Mouse (Mus musculus): ENCODE results near the gene Gtf2a2. TPM values are rescaled to one million over a fixed set of nuclear protein-coding genes. Genes with fewer than 3 reads are reported as not detected.
"Not testable (repeated sequence)": the region's sequence is repeated elsewhere in the genome, so short reads cannot be mapped to it uniquely, and the experiment has no call there.

Gene Gtf2a2
- polyA plus RNA-seq, 1 experiment: 50.6 TPM

DNA sequence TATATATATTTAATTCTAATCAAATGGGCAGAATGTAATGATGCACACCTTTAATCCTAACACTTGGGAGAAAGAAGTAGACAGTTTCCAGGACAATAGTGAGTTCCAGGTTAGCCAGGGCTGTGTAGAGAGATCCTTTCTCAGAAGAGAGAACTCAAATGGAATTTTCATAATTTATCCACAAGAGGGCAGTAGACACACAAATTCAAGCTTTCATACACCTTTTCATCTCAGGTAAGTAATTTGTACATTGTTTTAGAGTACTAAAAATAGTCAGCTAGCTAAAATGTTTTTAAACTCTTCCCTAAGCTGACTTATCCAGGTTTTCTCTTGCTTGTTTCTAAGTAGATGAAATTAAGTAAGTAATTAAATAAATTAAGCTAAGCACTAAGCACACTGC is 6.5 kb downstream of the Gtf2a2 start:
- DNase-seq (ENCODE audit: low read depth): no peak

DNA sequence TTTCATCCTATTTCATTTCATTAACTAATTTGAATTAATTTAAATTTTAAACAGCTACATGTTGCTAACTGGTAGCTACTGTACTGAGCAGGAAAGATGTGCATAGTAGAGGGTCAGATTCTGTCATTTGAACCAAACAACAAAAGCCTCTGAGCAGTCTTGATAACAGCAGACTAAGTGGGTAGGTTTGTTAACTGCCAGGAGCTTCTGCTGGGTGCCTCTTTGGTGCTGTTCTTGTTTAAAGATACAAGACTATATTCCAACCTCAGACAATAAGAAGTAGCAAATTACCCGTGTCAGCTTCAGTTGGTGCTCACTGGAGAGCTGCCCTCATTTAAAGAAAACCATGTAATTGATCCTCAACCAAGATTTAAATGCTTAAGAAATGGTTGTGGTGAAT is 9.3 kb downstream of the Gtf2a2 start:
- no peak for DNase-seq (ENCODE audit: low read depth)

DNA sequence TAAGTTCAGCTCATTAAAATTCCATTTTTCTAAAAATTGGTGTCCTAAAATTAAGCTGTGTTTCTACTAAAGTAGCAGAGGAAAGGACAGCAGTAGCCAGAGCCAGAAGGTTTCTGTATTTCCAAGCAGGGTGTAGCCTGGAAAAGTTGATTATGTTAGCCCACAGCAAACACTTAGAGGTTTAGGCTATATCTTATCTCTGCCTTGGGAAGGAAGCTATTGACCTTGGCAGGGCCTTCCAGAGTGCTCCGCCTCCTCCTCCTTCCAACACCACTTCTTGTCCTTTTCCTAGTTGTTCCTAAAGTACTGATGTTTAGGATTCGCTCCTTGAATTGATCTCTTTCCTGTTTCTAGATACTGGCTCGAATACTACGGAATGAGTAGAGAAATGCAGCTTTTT is 9.7 kb downstream of the Gtf2a2 start:
- no peak for DNase-seq (ENCODE audit: low read depth)

- DNase-seq (ENCODE audit: low read depth): not testable (repeated sequence)
These were observed 11.3 kb downstream of the Gtf2a2 start for GRCm38 (mm10) chr9:70023615-70024014.

- no peak for DNase-seq (ENCODE audit: low read depth)
These were observed 12.3 kb downstream of the Gtf2a2 start for GRCm38 (mm10) chr9:70024648-70025047.

DNA sequence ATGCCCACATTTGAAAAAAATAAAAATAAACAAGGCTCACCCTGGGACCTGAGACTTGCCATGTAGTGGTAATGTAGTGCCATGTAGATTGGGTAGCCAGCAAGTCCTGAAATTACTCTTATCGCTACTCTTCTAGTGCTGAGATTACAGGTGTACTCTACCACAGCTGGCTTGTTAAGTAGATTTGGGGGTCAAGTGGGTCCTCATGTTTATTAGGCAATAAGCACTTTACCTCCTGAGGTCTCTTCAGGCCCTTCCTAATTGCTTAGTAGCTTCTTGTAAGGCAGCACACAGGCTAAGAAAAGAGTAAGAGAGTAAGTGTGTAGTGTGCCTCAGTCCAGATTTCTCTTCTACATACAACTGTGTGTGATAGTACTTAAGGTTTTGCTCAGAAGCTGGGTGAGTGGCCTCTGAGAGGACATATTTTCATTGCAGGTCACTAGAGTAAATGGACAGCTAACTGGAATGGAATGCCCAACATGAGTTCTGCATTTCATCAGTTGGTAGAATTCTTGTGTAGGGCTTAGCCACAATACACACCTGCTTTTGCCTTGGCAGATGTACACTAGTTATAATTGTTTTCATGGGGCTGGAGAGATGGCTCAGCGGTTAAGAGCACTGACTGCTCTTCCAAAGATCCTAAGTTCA is 13.1 kb downstream of the Gtf2a2 start:
- DNase-seq (ENCODE audit: low read depth): no peak

GRCm38 (mm10) chr9:70032167-70032566 is 19.8 kb downstream of the Gtf2a2 start:
- no peak for DNase-seq (ENCODE audit: low read depth)

DNA sequence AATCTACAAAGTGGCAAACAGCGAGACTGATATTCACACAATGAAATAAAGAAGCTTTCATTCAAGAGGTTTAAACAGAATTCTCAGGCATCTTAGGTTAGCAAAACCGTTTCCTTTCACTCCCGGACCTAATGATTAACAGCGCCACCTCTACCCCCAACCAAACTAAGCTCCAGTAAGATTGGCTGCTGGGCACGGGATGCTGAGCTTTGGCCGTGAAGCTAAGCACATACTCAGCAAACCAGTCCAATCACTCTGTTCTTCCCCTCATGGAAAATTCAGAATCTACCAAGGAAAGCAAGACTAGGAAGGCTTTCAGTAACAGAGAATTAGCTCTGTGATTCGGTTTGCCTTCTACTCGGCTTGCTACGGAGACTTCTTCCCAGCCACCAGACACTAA is 20.7 kb downstream of the Gtf2a2 start:
- DNase-seq (ENCODE audit: low read depth): no peak

GRCm38 (mm10) chr9:70034702-70035101 is 22.4 kb downstream of the Gtf2a2 start:
- DNase-seq (ENCODE audit: low read depth): no peak

DNA sequence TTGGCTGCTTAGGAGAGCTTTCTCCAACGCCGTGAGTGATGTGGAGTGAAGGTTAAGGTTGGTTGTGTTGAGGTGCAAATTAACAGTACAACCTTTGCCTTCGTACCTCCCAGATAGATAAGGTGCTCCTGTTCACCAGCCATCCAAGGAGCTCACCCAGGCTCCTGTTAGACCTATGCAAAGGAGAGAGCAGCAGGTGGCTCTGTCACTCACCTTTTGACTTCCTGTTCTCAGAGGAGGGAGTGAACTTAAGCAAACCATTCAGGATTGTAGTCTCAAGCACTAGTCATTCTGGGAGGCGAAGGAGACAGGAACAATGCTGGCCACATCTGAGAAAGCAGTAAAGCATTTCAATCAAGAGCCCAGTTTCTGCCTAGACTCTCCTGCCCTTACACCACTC is 24.3 kb downstream of the Gtf2a2 start:
- DNase-seq (ENCODE audit: low read depth): no peak

DNA sequence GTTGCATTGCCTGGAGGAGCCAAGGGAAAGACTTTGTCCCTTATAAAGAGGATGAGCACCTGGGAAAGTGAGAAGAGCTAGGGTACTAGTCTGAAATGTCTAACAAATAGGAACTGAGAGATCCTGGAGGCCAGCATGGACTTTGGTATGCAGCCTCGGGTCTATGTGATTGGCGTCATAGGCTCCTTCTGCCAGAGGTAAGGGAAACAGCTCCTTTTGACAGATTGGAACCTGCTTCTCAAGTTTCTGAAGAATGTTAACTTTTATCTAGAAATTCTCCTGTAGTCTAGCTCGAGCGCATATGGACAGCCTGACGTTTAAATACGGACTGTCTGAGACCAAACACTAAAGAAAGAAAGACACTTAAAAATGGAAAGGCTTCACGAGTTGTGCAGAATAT is 25.6 kb downstream of the Gtf2a2 start, which contains the start of gene Gcnt3:
TSS of gene Gcnt3 (minus strand) at position 101 of the 400 bp plus-strand sequence.
- no peak for DNase-seq (ENCODE audit: low read depth)

- no peak for DNase-seq (ENCODE audit: low read depth)
These were observed 27.4 kb downstream of the Gtf2a2 start for GRCm38 (mm10) chr9:70039597-70040385.

DNA sequence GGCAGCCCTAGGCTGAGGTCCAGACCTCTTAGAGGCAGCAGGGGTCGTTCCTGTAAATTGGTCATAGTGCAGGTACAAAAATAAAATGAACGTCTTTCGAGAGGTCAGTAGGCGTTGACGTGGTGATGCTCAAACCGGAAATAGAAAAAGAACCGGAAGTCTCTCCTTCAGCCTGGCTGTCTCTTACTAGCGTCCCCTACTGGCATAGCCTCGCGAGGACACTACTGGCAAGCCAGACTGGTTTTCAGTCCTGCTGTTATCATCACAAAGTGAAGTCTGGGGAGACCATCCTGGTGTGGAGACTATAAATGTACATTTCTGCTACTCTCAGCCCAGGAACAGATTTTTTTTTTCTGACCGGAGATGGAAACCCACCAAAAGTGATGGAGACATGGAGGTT is 28.2 kb downstream of the Gtf2a2 start:
- no peak for DNase-seq (ENCODE audit: low read depth)

GRCm38 (mm10) chr9:70042137-70042536 is 29.8 kb downstream of the Gtf2a2 start:
- no peak for DNase-seq (ENCODE audit: low read depth)

GRCm38 (mm10) chr9:70042935-70043334 is 30.6 kb downstream of the Gtf2a2 start:
- no peak for DNase-seq (ENCODE audit: low read depth)

- DNase-seq (ENCODE audit: low read depth): no peak
These were observed 32.5 kb downstream of the Gtf2a2 start for GRCm38 (mm10) chr9:70044865-70045264.

DNA sequence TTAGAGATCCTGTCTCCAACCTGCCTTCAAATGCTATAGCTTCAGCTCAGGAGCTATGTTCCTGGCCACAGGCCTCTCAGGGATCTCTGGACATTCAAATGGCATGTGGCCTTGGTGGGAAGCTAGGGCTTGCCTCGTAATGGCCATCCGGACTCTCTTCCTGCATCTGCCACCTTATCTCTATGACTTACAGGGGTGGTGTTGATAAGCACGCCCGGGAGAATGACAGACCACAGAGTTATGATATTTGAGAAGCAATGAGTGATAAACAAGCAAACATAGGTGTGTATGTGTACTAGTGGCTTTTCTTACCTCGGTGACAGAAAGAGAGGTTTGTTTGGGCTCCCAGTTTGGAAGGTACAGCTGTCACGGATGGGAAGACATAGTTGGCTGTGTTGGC is 33.9 kb downstream of the Gtf2a2 start:
- DNase-seq (ENCODE audit: low read depth): no peak

GRCm38 (mm10) chr9:70047839-70048238 is 35.5 kb downstream of the Gtf2a2 start:
- no peak for DNase-seq (ENCODE audit: low read depth)

DNA sequence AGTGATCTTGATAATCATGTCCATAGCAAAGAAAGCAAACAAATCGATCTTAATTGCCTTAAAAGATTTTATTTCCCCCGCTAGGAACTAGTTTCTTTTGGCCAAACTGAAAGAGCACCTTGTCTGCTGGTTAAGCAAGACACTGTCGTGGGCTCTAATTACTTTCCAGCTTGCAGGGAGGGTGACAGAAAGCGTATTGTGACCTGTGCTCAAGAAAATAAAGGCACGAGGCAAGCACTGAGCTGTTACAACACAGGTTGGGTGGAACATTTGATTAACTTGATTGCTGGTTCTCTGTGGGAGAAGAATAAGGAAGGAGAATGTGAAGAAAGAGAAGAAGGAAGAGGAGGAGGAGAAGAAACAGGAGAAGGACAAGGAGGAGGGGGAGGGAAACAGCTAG is 35.9 kb downstream of the Gtf2a2 start:
- DNase-seq (ENCODE audit: low read depth): peak; percentile 9

DNA sequence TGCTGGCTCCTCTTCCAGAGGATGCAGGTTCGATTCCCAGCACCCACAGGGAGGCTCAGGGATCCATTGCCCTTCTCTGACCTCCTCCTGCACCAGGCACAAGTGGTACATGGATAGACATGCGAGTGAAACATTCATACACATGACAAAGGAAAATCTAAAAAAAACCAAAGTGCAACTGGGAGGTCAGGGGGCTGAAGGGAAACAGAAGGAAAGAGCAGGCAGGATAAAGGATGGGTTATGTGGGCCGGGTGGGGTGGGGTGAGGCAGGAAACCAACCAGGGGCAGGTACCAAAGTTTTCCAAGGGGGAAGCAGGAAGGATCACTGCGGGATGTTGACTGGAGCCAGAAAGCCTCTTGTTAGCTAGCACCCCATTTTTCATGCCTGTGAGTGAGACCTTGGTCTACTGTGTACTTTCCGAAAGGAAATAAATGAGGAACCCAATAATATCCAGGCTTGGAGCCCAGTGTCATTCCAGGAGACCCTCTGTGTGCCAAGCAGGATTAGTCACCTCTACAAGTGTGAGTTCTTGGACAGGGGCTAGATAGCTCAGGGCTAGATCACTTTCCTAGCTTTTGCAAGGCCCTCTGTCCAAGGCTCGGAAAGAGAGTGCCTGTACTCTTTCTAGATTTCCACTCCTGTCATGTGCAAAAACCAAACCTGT is 36.5 kb downstream of the Gtf2a2 start:
- no peak for DNase-seq (ENCODE audit: low read depth)

GRCm38 (mm10) chr9:70049416-70049783 is 37.0 kb downstream of the Gtf2a2 start:
- DNase-seq (ENCODE audit: low read depth): no peak

DNA sequence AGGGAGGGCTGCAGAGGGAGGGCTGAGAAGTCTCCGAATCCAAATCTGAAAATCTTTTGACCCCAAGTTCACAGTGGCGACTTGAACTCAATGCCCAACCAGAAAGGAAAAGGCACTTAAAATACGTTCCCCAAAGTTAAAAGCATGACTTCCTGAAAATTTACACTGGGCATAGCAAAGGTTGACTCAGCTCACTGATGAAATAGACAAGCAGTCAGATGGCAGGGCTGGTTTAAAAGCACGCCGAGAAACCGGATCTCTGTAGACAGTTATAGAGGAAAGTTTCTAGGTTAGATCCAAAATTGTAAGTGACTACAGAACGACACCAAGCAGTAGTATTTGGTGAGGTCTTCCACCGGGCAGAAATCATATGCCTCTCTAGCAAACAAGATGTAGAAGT is 37.5 kb downstream of the Gtf2a2 start:
- DNase-seq (ENCODE audit: low read depth): no peak

- DNase-seq (ENCODE audit: low read depth): no peak
These were observed 40.4 kb downstream of the Gtf2a2 start for GRCm38 (mm10) chr9:70052730-70053129.
